In the genomic region with DNA sequence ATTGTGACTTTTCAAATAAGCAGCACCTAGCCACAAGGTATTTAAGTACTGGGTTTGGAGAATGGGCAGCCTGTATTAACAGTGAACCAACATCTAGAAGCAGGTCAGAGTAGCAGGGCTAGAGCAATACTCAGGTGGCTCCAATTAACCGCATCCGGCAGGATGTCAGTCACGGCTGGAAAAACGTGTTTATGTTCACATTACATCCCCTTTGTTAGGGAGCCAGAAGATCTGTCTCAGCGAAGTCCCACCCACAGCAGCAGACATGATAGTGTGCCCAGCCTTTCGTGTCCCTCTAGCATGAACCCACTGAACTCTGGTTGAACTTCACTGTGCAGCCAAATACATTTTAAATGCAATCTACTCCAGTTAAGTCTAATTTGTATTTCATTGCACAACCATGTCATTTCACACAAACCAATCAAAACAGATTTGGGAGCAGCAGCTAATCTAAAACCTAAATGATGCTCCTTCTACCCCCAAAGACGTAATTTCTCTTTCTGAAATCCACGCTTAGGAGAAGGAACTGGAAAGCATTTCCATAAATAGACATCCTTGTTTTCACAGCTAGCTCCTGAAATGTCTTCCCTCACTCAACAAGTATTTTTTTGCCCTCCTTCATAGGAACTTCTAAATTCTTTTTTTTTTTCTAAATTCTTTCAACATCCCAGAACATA, we compare ENCODE assay signal across 15 mouse cellular contexts.
DNase-seq lines count a peak whose midpoint lies in the region; ATAC-seq and TF ChIP-seq lines count a peak whose summit lies in the region.
"Had no signal": no experiment of that assay in that cellular context is flagged by ENCODE, and none has a peak within 500 bp of the region (broad histone marks: within the 10 kb centered on the region; RNA-seq: fewer than 3 reads in every experiment).

No protein-coding gene starts in this region.

- no peak for TF ChIP-seq EP300 in stomach, postnatal 0 days (optimal IDR thresholded peaks at IDR 0.05)

- peak; percentile 70; the same call in 1 of the 2 replicates for ATAC-seq in kidney, embryonic 16.5 days (ENCODE audit: low FRiP score, low TSS enrichment)
- peak; percentile 65 for ATAC-seq in embryonic facial prominence, embryonic 14.5 days (ENCODE audit: low read depth)
- ATAC-seq in stomach, postnatal 0 days (ENCODE audit: low FRiP score, low TSS enrichment), result no peak
- ATAC-seq in cerebellum, adult (ENCODE audit: insufficient number of reproducible peaks, low FRiP score, low TSS enrichment), result no peak

- H3K36me3 ChIP-seq in kidney, embryonic 16.5 days (ENCODE audit: insufficient read depth, low read length), result no peaks in the 10 kb centered on the region
- no peaks in the 10 kb centered on the region for H3K36me3 ChIP-seq in embryonic facial prominence, embryonic 14.5 days (ENCODE audit: control insufficient read depth, insufficient read depth, low read length)
- H3K36me3 ChIP-seq in stomach, postnatal 0 days (ENCODE audit: control insufficient read depth, insufficient read depth, low read length), result no peaks in the 10 kb centered on the region
- H3K36me3 ChIP-seq: hindbrain, embryonic 15.5 days had no signal

- TF ChIP-seq CTCF in stomach, postnatal 0 days (IDR thresholded peaks at IDR 0.05; ENCODE audit: low read depth), result no peak

- H3K9me3 ChIP-seq in kidney, embryonic 16.5 days (ENCODE audit: low read length), result no peaks in the 10 kb centered on the region
- no peaks in the 10 kb centered on the region for H3K9me3 ChIP-seq in embryonic facial prominence, embryonic 14.5 days (ENCODE audit: control insufficient read depth, low read length)
- H3K9me3 ChIP-seq in stomach, postnatal 0 days (ENCODE audit: control insufficient read depth, low read length), result no peaks in the 10 kb centered on the region
- H3K9me3 ChIP-seq: hindbrain, embryonic 15.5 days had no signal

- H3K9ac ChIP-seq in kidney, embryonic 16.5 days (replicated peaks; ENCODE audit: low read length), result no peak overlapping the region
- H3K9ac ChIP-seq in embryonic facial prominence, embryonic 14.5 days (ENCODE audit: low read depth, low read length), result no peak overlapping the region
- H3K9ac ChIP-seq in stomach, postnatal 0 days (ENCODE audit: low read length), result no peak overlapping the region
- H3K9ac ChIP-seq: hindbrain, embryonic 15.5 days had no signal

- H3K4me1 ChIP-seq in kidney, embryonic 16.5 days (ENCODE audit: insufficient read depth, low read length), result no peaks in the 10 kb centered on the region
- peaks cover 6% of the 10 kb centered on the region; the same call in 1 of the 2 replicates for H3K4me1 ChIP-seq in embryonic facial prominence, embryonic 14.5 days (ENCODE audit: control insufficient read depth, insufficient read depth, low read length)
- H3K4me1 ChIP-seq in stomach, postnatal 0 days (replicated peaks; ENCODE audit: control insufficient read depth, insufficient read depth), result no peaks in the 10 kb centered on the region
- H3K4me1 ChIP-seq: hindbrain, embryonic 15.5 days had no signal

- H3K4me2 ChIP-seq in kidney, embryonic 16.5 days (replicated peaks; ENCODE audit: low read depth, low read length), result no peak overlapping the region
- no peak overlapping the region for H3K4me2 ChIP-seq in embryonic facial prominence, embryonic 14.5 days (ENCODE audit: low read depth, low read length)
- no peak overlapping the region for H3K4me2 ChIP-seq in stomach, postnatal 0 days (replicated peaks; ENCODE audit: low read depth)
- H3K4me2 ChIP-seq: hindbrain, embryonic 15.5 days had no signal

- H3K27me3 ChIP-seq in kidney, embryonic 16.5 days (ENCODE audit: insufficient read depth, low read length), result no peaks in the 10 kb centered on the region
- no peaks in the 10 kb centered on the region for H3K27me3 ChIP-seq in embryonic facial prominence, embryonic 14.5 days (replicated peaks; ENCODE audit: control insufficient read depth, insufficient read depth, low read length)
- no peaks in the 10 kb centered on the region for H3K27me3 ChIP-seq in stomach, postnatal 0 days (ENCODE audit: control insufficient read depth, insufficient read depth, low read length)
- H3K27me3 ChIP-seq: CH12.LX; hindbrain, embryonic 15.5 days had no signal

- no peak overlapping the region for H3K4me3 ChIP-seq in kidney, embryonic 16.5 days (ENCODE audit: low read length)
- no peak overlapping the region for H3K4me3 ChIP-seq in embryonic facial prominence, embryonic 14.5 days (ENCODE audit: low read depth, low read length)
- no peak overlapping the region for H3K4me3 ChIP-seq in stomach, postnatal 0 days (ENCODE audit: low read depth, low read length)
- H3K4me3 ChIP-seq: erythroblast, embryonic 14.5 days; hindbrain, embryonic 15.5 days; layer of hippocampus, adult 2 months had no signal

- H3K27ac ChIP-seq in kidney, embryonic 16.5 days (ENCODE audit: low read length), result no peak overlapping the region
- no peak overlapping the region for H3K27ac ChIP-seq in embryonic facial prominence, embryonic 14.5 days (replicated peaks; ENCODE audit: low read depth, low read length)
- H3K27ac ChIP-seq in stomach, postnatal 0 days (replicated peaks), result no peak overlapping the region
- H3K27ac ChIP-seq: hindbrain, embryonic 15.5 days; layer of hippocampus, adult 2 months had no signal

- no peak for DNase-seq in kidney, adult 8-10 months
- DNase-seq in embryo, embryonic 11 days, result peak; percentile 81
- DNase-seq in embryonic facial prominence, embryonic 14.5 days (ENCODE audit: low spot score), result peak; percentile 84
- peak; percentile 5 for DNase-seq in lung, postnatal 10 days
- no peak for DNase-seq in thymus, postnatal 36 days
- no peak for DNase-seq in stomach, postnatal 0 days (ENCODE audit: low spot score)
- DNase-seq: adrenal gland, postnatal 14 days; cerebellum, adult 11-12 months; left cerebral cortex, postnatal 4 days had no signal

- 21% methylated on average over 8 of the region's 8 CpGs for WGBS in kidney, embryonic 16.5 days
- 15% methylated on average over 8 of the region's 8 CpGs for WGBS in embryonic facial prominence, embryonic 14.5 days
- WGBS in stomach, postnatal 0 days, result 37% methylated on average over 8 of the region's 8 CpGs

Comparison
In these comparisons a context has a peak if more than half of its experiments do, and no peak if none do; other contexts are left out.
1. ATAC-seq: peak in kidney, embryonic 16.5 days (single experiment) and embryonic facial prominence, embryonic 14.5 days (single experiment); none in stomach, postnatal 0 days (single experiment) and cerebellum, adult (single experiment).
2. DNase-seq: peak in embryo, embryonic 11 days (single experiment), embryonic facial prominence, embryonic 14.5 days (single experiment) and lung, postnatal 10 days (single experiment); none in kidney, adult 8-10 months (0 of 2), thymus, postnatal 36 days (0 of 2) and stomach, postnatal 0 days (single experiment).